Mouse (Mus musculus): ENCODE data around the gene Galntl6.

The Galntl6 gene

GRCm38 (mm10) chr8:57923556-57923955, 988.9 kb downstream of the Galntl6 start:
- Histone ChIP-seq H3K9me3 (ENCODE audit: low read length) (no peaks in the 10 kb centered on the region), H3K4me1 (replicated peaks; ENCODE audit: low read depth, low read length) (no peaks in the 10 kb centered on the region), H3K4me3 (replicated peaks; ENCODE audit: low read length) (no peak overlapping the region)

GRCm38 (mm10) chr8:57923130-57923529, 989.3 kb downstream of the Galntl6 start:
- Histone ChIP-seq H3K27me3 (ENCODE audit: insufficient read depth, low read length) (no peaks in the 10 kb centered on the region), H3K4me3 (replicated peaks; ENCODE audit: low read length) (no peak overlapping the region), H3K36me3 (ENCODE audit: insufficient read depth, low read length) (no peaks in the 10 kb centered on the region), H3K4me1 (replicated peaks; ENCODE audit: low read depth, low read length) (no peaks in the 10 kb centered on the region), H3K9me3 (ENCODE audit: low read length) (no peaks in the 10 kb centered on the region)
- TF ChIP-seq NANOG (IDR thresholded peaks at IDR 0.05; ENCODE audit: borderline replicate concordance, low read length): no peak
- TF ChIP-seq POU5F1 (IDR thresholded peaks at IDR 0.05; ENCODE audit: borderline replicate concordance, low read length): no peak
- TF ChIP-seq CTCF (conservative IDR thresholded peaks at IDR 0.05; ENCODE audit: low read length): no peak

More at GRCm38 (mm10) chr8:57923556-57923955, 988.9 kb downstream of the Galntl6 start:
- no peaks in the 10 kb centered on the region for H3K27me3 ChIP-seq (ENCODE audit: insufficient read depth, low read length)
- no peaks in the 10 kb centered on the region for H3K36me3 ChIP-seq (ENCODE audit: insufficient read depth, low read length)
- TF ChIP-seq POU5F1 (IDR thresholded peaks at IDR 0.05; ENCODE audit: borderline replicate concordance, low read length) (no peak), CTCF (conservative IDR thresholded peaks at IDR 0.05; ENCODE audit: low read length) (no peak), NANOG (IDR thresholded peaks at IDR 0.05; ENCODE audit: borderline replicate concordance, low read length) (no peak)

- TF ChIP-seq NANOG (IDR thresholded peaks at IDR 0.05; ENCODE audit: borderline replicate concordance, low read length) (no peak), CTCF (conservative IDR thresholded peaks at IDR 0.05; ENCODE audit: low read length) (no peak), POU5F1 (IDR thresholded peaks at IDR 0.05; ENCODE audit: borderline replicate concordance, low read length) (no peak)
- H3K36me3 ChIP-seq (ENCODE audit: insufficient read depth, low read length): no peaks in the 10 kb centered on the region
- no peak overlapping the region for H3K4me3 ChIP-seq (replicated peaks; ENCODE audit: low read length)
- H3K27me3 ChIP-seq (ENCODE audit: insufficient read depth, low read length): no peaks in the 10 kb centered on the region
- no peaks in the 10 kb centered on the region for H3K4me1 ChIP-seq (replicated peaks; ENCODE audit: low read depth, low read length)
- H3K9me3 ChIP-seq (ENCODE audit: low read length): no peaks in the 10 kb centered on the region
These were observed 990.0 kb downstream of the Galntl6 start for GRCm38 (mm10) chr8:57922214-57923070.

GRCm38 (mm10) chr8:57920326-57920903, 992.0 kb downstream of the Galntl6 start:
- Histone ChIP-seq H3K4me1 (replicated peaks; ENCODE audit: low read depth, low read length) (no peaks in the 10 kb centered on the region), H3K27me3 (ENCODE audit: insufficient read depth, low read length) (no peaks in the 10 kb centered on the region), H3K9me3 (ENCODE audit: low read length) (no peaks in the 10 kb centered on the region), H3K36me3 (ENCODE audit: insufficient read depth, low read length) (no peaks in the 10 kb centered on the region), H3K4me3 (replicated peaks; ENCODE audit: low read length) (no peak overlapping the region)
- no peak for TF ChIP-seq NANOG (IDR thresholded peaks at IDR 0.05; ENCODE audit: borderline replicate concordance, low read length)
- no peak for TF ChIP-seq POU5F1 (IDR thresholded peaks at IDR 0.05; ENCODE audit: borderline replicate concordance, low read length)

- Histone ChIP-seq H3K9me3 (ENCODE audit: low read length) (no peaks in the 10 kb centered on the region), H3K4me1 (replicated peaks; ENCODE audit: low read depth, low read length) (no peaks in the 10 kb centered on the region), H3K27me3 (ENCODE audit: insufficient read depth, low read length) (no peaks in the 10 kb centered on the region), H3K36me3 (ENCODE audit: insufficient read depth, low read length) (no peaks in the 10 kb centered on the region), H3K4me3 (replicated peaks; ENCODE audit: low read length) (no peak overlapping the region)
- TF ChIP-seq NANOG (IDR thresholded peaks at IDR 0.05; ENCODE audit: borderline replicate concordance, low read length): no peak
- TF ChIP-seq CTCF (conservative IDR thresholded peaks at IDR 0.05; ENCODE audit: low read length): no peak
- TF ChIP-seq POU5F1 (IDR thresholded peaks at IDR 0.05; ENCODE audit: borderline replicate concordance, low read length): no peak
These were observed 993.5 kb downstream of the Galntl6 start for GRCm38 (mm10) chr8:57918720-57919640.

GRCm38 (mm10) chr8:57893360-57893759, 1019.1 kb downstream of the Galntl6 start:
- H3K27me3 ChIP-seq (ENCODE audit: insufficient read depth, low read length): no peaks in the 10 kb centered on the region
- no peak overlapping the region for H3K4me3 ChIP-seq (replicated peaks; ENCODE audit: low read length)
- no peaks in the 10 kb centered on the region for H3K9me3 ChIP-seq (ENCODE audit: low read length)
- no peaks in the 10 kb centered on the region for H3K36me3 ChIP-seq (ENCODE audit: insufficient read depth, low read length)
- no peak for TF ChIP-seq POU5F1 (IDR thresholded peaks at IDR 0.05; ENCODE audit: borderline replicate concordance, low read length)
- no peak for TF ChIP-seq CTCF (conservative IDR thresholded peaks at IDR 0.05; ENCODE audit: low read length)
- no peak for TF ChIP-seq NANOG (IDR thresholded peaks at IDR 0.05; ENCODE audit: borderline replicate concordance, low read length)
- H3K4me1 ChIP-seq (replicated peaks; ENCODE audit: low read depth, low read length): no peaks in the 10 kb centered on the region

- H3K27me3 ChIP-seq (ENCODE audit: insufficient read depth, low read length): no peaks in the 10 kb centered on the region
- no peaks in the 10 kb centered on the region for H3K9me3 ChIP-seq (ENCODE audit: low read length)
- no peak overlapping the region for H3K4me3 ChIP-seq (replicated peaks; ENCODE audit: low read length)
- no peaks in the 10 kb centered on the region for H3K4me1 ChIP-seq (replicated peaks; ENCODE audit: low read depth, low read length)
- TF ChIP-seq CTCF (conservative IDR thresholded peaks at IDR 0.05; ENCODE audit: low read length): no peak
- TF ChIP-seq POU5F1 (IDR thresholded peaks at IDR 0.05; ENCODE audit: borderline replicate concordance, low read length): no peak
- no peak for TF ChIP-seq NANOG (IDR thresholded peaks at IDR 0.05; ENCODE audit: borderline replicate concordance, low read length)
- no peaks in the 10 kb centered on the region for H3K36me3 ChIP-seq (ENCODE audit: insufficient read depth, low read length)
These were observed 1020.3 kb downstream of the Galntl6 start for GRCm38 (mm10) chr8:57892115-57892514.

GRCm38 (mm10) chr8:57890159-57890558, 1022.3 kb downstream of the Galntl6 start:
- H3K4me3 ChIP-seq (replicated peaks; ENCODE audit: low read length): no peak overlapping the region
- no peaks in the 10 kb centered on the region for H3K27me3 ChIP-seq (ENCODE audit: insufficient read depth, low read length)
- TF ChIP-seq CTCF (conservative IDR thresholded peaks at IDR 0.05; ENCODE audit: low read length): no peak
- H3K4me1 ChIP-seq (replicated peaks; ENCODE audit: low read depth, low read length): no peaks in the 10 kb centered on the region
- no peaks in the 10 kb centered on the region for H3K9me3 ChIP-seq (ENCODE audit: low read length)
- H3K36me3 ChIP-seq (ENCODE audit: insufficient read depth, low read length): no peaks in the 10 kb centered on the region

Measured in E14TG2a.4 (cell line).